Mouse (Mus musculus) monocyte, adult 5-6 weeks (primary cell): ENCODE results near the gene Cbfa2t3. TPM values are rescaled to one million over a fixed set of nuclear protein-coding genes. Genes with fewer than 3 reads are reported as not detected.

Experiments used
- ATAC-seq: fragments of 153-309, 156-312 bp; replicated peaks from 2 replicates; pipeline ENCODE4 v1.8.0; 2017; ENCODE audit warnings: mild to moderate bottlenecking; ENCODE audit not compliant: low TSS enrichment, insufficient number of reproducible peaks, severe bottlenecking, poor library complexity, low FRiP score
- total RNA-seq: library from RNA; stranded (forward); fragments of 200-1000, 200-491, 200-594 nt; gene quantifications from 3 replicates; pipeline ENCODE4 v1.2.3, GENCODE M21; 2017

Cbfa2t3 gene
- total RNA-seq, 1 experiment from 2014 or later = 21.2 TPM

GRCm38 (mm10) chr8:122719500-122720065 lies 20.7 kb upstream of the Cbfa2t3 start:
- ATAC-seq = no peak

- ATAC-seq = no peak
These were observed 20.0 kb upstream of the Cbfa2t3 start for GRCm38 (mm10) chr8:122718711-122719499.

GRCm38 (mm10) chr8:122717869-122718509 lies 19.1 kb upstream of the Cbfa2t3 start:
- ATAC-seq = peak; percentile 29; the same call in 1 of the 2 replicates

- no peak for ATAC-seq
These were observed 17.7 kb upstream of the Cbfa2t3 start for GRCm38 (mm10) chr8:122716566-122716965.

- ATAC-seq = no peak
These were observed 14.2 kb upstream of the Cbfa2t3 start for GRCm38 (mm10) chr8:122713157-122713518.

- no peak for ATAC-seq
These were observed 13.7 kb upstream of the Cbfa2t3 start for GRCm38 (mm10) chr8:122712411-122713156.

- ATAC-seq = peak; percentile 41; the same call in 1 of the 2 replicates
These were observed 13.0 kb upstream of the Cbfa2t3 start for GRCm38 (mm10) chr8:122711891-122712365.

GRCm38 (mm10) chr8:122711480-122711879 lies 12.6 kb upstream of the Cbfa2t3 start:
- no peak for ATAC-seq

DNA sequence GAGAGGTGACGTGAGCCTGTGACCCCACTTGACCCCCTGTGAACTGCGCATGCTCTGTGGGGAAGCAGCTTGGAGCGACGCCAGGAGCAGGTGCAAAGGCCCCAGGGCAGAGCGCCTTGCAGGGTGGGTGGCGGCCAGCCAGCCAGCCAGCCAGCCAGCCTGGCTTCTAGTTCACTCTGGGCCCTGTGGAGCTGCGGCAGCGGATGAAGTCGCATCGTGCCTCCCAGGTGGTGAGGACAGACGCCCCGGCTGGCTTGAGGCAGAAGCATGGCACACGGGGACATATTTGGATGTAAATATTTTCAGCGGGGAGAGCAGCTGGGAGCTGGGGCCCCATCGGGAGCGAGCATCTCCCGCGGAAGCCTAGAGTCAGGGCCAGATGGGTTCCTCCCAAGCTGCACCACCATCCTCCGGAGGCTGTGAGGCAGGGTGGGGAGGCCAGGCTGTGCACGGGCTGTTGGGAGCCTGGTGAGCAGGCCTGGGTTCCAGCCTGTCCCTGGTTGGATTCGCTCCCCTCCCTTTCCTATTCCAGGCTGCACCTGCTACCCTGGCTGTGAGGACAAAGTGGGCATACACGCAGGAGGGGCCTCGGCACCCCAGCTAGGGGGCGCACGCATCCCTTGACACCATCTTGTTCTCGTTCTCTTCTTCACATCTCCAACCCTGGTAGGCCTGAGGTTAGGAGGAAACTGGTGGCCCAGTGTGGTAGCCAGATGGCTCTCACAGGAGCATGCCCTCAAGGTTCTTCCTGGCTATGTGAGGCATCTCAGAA lies 10.6 kb upstream of the Cbfa2t3 start:
- no peak for ATAC-seq

DNA sequence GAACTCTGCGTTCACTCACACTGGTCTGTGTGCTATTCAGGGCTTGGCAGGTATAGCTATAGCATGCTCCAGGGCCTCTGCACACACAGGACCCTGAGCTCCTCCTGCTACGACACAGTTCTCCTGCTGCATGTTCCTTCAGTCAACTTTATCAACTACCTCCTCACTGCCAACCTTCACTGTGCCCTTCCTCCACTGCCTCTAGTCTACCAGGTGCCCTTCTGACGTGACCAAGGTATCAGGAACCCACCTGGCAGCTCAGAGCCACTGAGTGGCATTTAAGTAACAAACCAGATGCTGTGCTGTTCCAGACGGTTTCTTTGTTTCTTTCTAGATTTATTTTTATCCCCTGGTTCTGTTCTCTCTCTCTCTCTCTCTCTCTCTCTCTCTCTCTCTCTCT lies 8.3 kb upstream of the Cbfa2t3 start:
- no peak for ATAC-seq

DNA sequence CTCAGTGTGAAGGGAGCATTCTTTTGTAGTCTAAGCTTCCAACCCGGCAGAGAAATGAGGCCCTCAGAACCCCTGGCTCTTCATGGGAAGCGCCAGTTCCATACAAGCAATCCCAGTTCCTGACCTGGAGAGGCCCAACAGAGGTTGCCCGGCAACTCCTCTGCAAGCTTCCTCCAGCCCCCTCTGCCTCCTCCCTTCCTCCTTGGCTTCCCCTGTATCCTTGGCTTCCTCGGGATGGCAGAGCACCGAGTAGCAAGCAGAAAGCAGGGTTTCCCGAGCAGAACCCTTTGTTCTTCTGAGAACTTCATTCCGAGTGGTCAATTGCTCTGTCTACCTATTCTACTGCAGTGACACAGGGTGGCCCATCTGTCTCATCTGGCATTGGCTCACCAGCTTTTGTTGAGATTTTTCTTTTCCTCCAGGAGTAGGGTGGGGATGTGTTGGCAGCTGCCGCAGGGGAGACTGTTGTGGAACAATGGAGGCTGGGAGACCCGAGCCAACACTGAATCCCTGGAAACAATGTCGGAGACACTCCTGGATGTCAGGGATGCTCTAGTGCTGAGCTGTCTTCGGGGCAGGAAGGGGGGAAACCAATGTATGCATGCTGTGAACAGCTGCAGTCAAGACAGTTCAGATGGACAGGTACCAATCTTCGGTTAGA lies 7.1 kb upstream of the Cbfa2t3 start:
- ATAC-seq = no peak

GRCm38 (mm10) chr8:122704612-122705011 lies 5.7 kb upstream of the Cbfa2t3 start:
- no peak for ATAC-seq

DNA sequence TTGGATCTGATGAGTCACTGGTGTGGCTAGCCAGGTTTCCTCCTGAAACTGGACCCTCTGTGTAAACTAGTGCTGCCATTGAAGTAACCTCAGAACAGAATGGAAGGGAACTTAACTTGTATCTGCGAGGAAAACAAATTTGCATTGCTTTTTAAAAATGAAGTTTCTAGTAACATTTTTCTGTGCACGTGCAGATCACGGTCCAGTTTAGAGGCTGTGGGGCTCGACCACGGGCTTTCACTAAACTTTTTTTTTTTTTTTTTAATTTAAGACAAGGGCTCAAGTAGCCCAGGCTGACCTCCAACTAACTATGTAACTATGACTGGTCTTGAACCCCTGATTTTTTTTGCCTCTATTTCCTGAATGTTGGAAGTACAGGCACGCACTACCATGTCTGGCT lies 4.0 kb upstream of the Cbfa2t3 start:
- ATAC-seq = no peak

DNA sequence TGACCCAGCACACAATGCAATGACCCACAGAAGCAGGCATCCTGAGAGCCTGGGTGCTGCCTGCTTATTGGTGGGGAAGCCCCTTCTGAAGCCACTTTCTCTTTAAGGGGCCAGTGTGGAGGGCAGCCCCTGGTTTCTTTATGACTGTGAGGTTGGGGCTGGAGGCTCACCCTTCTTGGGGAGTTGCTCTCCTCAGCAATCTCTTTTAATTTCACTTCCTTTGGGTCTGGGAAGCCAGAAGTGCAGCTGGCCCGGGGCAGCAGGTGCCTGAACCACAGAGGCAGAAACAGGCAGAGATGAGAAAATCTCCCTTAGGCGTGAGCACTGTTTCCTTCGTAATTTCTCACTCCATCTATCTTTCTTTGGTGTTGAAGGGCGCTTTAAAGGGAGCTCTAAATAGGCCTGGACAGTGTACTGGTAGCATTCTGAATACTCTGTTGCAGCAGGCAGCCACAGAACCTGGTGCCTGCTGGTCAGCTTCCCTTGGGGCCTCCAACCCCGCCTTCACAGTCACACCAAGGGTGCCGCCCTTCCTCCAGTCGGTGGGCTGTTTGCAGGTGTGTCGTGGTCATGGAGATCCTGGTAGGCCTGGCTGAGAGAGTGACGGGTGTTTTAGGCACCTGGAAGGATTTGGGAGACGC lies 3.5 kb upstream of the Cbfa2t3 start:
- no peak for ATAC-seq

- ATAC-seq = no peak
These were observed 2.7 kb upstream of the Cbfa2t3 start for GRCm38 (mm10) chr8:122701441-122702185.

GRCm38 (mm10) chr8:122700628-122701027 lies 1.7 kb upstream of the Cbfa2t3 start:
- ATAC-seq = 0 out of 2 replicates have a peak, but pooled peaks have one; percentile 2

DNA sequence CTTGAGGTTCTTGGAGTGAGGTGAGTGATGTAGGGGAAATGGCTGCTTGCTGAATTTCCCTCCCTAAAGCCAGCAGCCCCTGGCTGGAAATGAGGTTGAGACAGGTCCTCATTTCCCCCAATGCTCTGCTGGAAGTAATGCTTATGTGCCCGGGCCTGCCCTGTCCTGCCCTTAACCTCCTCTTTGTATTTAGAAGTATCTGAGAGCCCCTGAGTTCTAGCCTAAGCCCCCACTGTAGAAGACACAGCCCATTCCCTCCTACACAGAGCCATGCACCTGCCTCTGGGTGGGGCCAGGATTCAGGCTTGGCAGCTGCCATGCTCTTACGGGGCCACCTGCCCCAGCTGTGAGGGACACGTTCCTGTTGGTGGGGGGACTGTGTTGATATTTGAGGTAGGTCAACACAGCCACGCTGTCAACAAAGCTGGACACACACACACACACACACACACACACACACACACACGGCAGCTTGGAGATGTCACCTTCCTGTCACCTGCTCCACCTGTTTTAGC lies 598 bp downstream of the Cbfa2t3 start:
- ATAC-seq = no peak
